Mouse (Mus musculus): ENCODE measurements around the gene Olfr523.

- TF ChIP-seq CTCF (IDR thresholded peaks at IDR 0.05; ENCODE audit: low read depth, low read length) = no peak
- TF ChIP-seq POLR2A (IDR thresholded peaks at IDR 0.05; ENCODE audit: insufficient read depth, low read length) = no peak
- TF ChIP-seq EP300 (IDR thresholded peaks at IDR 0.05; ENCODE audit: insufficient read depth, low read depth, low read length) = no peak
These were observed 5.1 kb upstream of the Olfr523 start for GRCm38 (mm10) chr7:140167950-140168349.
